Mouse (Mus musculus): ENCODE measurements at regions not wholly inside any gene's neighbourhood (a gene's known extent, or its start where the extent isn't known, plus 50 kb on each side); places are given as distances from the start of the nearest gene placed in this dataset.

DNA sequence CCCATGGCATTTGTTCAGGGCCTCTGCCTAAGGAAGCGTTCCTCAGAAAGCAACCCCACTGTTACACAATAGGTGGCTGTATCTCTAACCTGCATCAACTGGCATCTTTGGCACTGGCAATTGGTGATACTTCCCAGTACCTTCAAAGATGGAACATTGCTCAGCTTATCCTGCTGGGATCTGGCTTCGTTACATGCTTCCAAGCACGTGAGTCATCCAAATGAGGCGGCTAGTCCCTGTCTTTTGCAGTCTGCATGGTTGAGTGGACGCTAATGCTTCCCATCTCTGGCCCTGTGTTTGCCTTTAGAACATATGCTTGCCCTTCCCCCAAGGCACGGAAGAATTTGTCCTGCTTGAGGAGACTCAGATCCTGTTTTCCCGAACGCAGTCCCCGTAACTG is 380.2 kb downstream of the Atp23 start:
- H3K4me3 ChIP-seq (replicated peaks): no peak overlapping the region
- TF ChIP-seq FLI1 (IDR thresholded peaks at IDR 0.05; ENCODE audit: low read length) (no peak), GATA1 (IDR thresholded peaks at IDR 0.05; ENCODE audit: borderline replicate concordance, low read length) (no peak)
- H3K27me3 ChIP-seq (replicated peaks): no peaks in the 10 kb centered on the region
- H3K36me3 ChIP-seq (replicated peaks; ENCODE audit: low read length): no peaks in the 10 kb centered on the region
- peaks cover 17% of the 10 kb centered on the region for H3K9me3 ChIP-seq
- H3K4me1 ChIP-seq: no peaks in the 10 kb centered on the region

DNA sequence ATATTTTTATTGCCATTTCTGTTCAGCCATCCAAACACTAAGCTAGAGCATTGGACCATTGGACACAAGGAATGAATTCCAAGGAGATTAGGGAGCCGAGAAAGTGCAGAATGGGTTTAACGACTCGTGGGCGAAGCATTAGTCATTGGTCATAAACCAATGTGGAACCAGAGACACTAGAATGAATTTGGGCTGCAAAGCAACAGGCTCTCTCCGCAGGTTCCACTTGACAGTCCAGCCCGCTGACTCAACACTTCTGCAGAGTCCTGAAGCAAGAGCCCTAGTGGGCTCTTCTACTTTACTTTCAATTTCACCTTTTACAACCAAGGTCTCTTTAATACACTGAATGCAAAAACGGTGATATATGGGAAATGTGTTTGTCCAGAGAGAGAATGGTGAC is 388.0 kb downstream of the Atp23 start:
- no peak overlapping the region for H3K4me3 ChIP-seq (replicated peaks)
- H3K4me1 ChIP-seq: no peaks in the 10 kb centered on the region
- TF ChIP-seq FLI1 (IDR thresholded peaks at IDR 0.05; ENCODE audit: low read length) (no peak), GATA1 (IDR thresholded peaks at IDR 0.05; ENCODE audit: borderline replicate concordance, low read length) (no peak)
- H3K9me3 ChIP-seq: peaks cover 17% of the 10 kb centered on the region
- no peaks in the 10 kb centered on the region for H3K27me3 ChIP-seq (replicated peaks)
- H3K36me3 ChIP-seq (replicated peaks; ENCODE audit: low read length): no peaks in the 10 kb centered on the region

DNA sequence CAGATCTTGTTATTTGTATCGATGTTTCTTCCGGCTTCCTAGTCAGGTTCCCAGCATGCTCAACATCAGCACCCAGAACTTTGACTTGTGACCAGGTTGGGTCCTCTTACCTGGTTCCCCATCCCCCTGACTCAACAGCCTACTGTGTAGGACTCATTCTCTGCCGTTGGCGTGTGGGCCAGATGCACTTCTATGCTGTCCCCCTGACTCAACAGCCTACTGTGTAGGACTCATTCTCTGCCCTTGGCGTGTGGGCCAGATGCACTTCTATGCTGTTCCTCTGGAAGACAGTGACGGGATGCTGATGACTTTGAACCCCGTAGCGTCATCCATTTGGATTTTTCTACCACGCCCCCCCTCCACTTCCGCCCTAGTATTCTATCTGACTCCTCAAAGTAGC is 389.6 kb downstream of the Atp23 start:
- Histone ChIP-seq H3K4me1 (no peaks in the 10 kb centered on the region), H3K27me3 (replicated peaks) (no peaks in the 10 kb centered on the region), H3K36me3 (replicated peaks; ENCODE audit: low read length) (no peaks in the 10 kb centered on the region), H3K4me3 (replicated peaks) (no peak overlapping the region), H3K9me3 (peaks cover 27% of the 10 kb centered on the region)
- TF ChIP-seq FLI1 (IDR thresholded peaks at IDR 0.05; ENCODE audit: low read length): no peak
- no peak for TF ChIP-seq GATA1 (IDR thresholded peaks at IDR 0.05; ENCODE audit: borderline replicate concordance, low read length)

DNA sequence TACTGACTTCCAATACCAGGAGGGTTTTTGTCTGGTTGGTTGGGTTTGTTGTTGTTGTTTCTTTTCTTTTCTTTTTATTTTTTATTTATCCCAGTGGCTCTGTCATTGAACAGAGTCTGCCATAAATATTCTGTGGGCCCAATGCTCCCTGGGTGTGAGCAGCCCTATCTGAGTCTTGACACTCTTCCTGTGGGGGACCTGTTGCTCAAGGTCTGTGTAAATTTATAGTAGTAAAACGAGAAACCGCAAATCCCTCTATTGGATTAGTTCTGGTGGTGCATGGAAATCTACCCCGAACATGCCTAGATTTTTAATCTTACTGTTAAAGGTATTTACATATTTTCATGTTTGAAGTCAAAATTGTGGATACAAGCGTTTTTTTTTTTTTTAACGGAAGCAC is 395.2 kb downstream of the Atp23 start:
- H3K4me3 ChIP-seq (replicated peaks): no peak overlapping the region
- H3K27me3 ChIP-seq (replicated peaks): no peaks in the 10 kb centered on the region
- H3K9me3 ChIP-seq: peaks cover 20% of the 10 kb centered on the region; the same call in 1 of the 2 replicates
- TF ChIP-seq GATA1 (IDR thresholded peaks at IDR 0.05; ENCODE audit: borderline replicate concordance, low read length) (no peak), FLI1 (IDR thresholded peaks at IDR 0.05; ENCODE audit: low read length) (no peak)
- no peaks in the 10 kb centered on the region for H3K36me3 ChIP-seq (replicated peaks; ENCODE audit: low read length)
- no peaks in the 10 kb centered on the region for H3K4me1 ChIP-seq

DNA sequence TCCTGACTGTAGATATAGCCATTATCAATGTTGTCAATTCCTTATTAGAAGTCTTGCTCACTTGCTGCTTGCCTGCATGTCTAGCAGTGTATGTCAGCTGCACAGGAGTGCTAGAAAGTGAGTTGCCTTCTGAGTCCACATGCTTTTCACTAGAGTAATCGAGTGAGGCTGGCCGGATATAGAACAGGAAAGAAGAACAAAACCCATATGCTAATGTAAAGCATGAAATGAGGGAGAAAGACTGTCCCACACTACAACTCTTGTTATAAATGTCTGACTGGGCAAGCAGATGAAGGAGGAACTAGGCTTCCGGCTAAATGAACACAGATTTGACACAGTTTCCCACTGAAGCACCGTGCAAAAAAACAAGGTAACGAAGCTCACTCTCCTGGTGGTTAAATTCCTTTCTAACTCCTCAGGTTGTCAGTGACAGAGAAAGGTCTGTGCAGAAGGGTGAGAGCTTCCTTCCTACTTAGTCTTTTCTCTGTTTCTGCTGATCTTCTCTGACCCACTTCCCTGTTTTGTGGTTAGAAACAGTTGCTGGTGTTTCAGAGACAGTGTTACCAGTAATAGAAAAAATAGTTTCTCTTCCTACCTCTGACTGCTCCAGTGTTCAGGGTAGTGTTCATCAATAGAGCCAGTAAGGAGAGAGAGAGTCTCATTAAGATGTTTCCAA is 399.0 kb downstream of the Atp23 start:
- Histone ChIP-seq H3K27me3 (replicated peaks) (no peaks in the 10 kb centered on the region), H3K4me3 (replicated peaks) (no peak overlapping the region), H3K4me1 (no peaks in the 10 kb centered on the region), H3K9me3 (peaks cover 17% of the 10 kb centered on the region), H3K36me3 (replicated peaks; ENCODE audit: low read length) (no peaks in the 10 kb centered on the region)
- TF ChIP-seq FLI1 (IDR thresholded peaks at IDR 0.05; ENCODE audit: low read length) (no peak), GATA1 (IDR thresholded peaks at IDR 0.05; ENCODE audit: borderline replicate concordance, low read length) (no peak)

DNA sequence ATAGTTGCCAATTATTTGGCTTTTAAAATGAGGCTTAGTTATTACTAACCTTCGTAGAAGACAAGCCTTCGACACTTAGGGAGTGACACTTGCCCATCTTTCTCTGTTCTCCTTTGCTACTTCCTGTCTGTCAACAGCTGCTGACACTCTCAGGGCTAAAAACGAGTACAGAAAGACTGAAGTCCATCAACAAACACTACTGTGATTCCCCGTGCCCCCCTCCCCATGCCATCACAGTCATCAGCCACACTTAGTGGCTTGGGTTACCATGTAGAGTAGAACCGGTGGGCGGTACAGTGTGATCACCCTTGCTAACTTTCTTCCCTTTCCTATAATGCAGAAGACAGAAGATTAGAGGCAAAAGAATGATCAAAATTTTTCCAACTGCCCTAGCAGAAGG is 402.4 kb downstream of the Atp23 start:
- TF ChIP-seq GATA1 (IDR thresholded peaks at IDR 0.05; ENCODE audit: borderline replicate concordance, low read length) (no peak), FLI1 (IDR thresholded peaks at IDR 0.05; ENCODE audit: low read length) (no peak)
- peaks cover 26% of the 10 kb centered on the region for H3K9me3 ChIP-seq
- H3K4me1 ChIP-seq: no peaks in the 10 kb centered on the region
- H3K27me3 ChIP-seq (replicated peaks): no peaks in the 10 kb centered on the region
- no peaks in the 10 kb centered on the region for H3K36me3 ChIP-seq (replicated peaks; ENCODE audit: low read length)
- no peak overlapping the region for H3K4me3 ChIP-seq (replicated peaks)

DNA sequence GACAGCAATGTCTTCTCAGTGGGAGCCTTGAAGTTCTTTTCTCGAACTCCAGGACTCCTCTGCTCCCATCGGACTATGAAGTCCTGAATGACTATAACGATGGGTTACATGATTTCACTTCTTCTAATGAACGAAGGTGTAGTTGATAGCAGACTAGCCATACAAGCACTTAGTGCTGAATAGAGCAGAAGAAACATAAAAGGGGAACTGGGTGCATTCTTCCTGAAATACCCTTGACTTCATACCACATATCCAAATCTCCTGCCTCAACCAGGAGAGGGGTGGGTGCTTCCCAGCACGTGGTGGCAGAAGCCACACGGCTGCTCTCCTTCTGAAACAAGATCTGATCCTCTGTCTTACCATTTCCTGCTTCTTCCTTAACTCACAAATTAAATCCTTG is 407.4 kb downstream of the Atp23 start:
- Histone ChIP-seq H3K36me3 (replicated peaks; ENCODE audit: low read length) (no peaks in the 10 kb centered on the region), H3K9me3 (peaks cover 46% of the 10 kb centered on the region)

DNA sequence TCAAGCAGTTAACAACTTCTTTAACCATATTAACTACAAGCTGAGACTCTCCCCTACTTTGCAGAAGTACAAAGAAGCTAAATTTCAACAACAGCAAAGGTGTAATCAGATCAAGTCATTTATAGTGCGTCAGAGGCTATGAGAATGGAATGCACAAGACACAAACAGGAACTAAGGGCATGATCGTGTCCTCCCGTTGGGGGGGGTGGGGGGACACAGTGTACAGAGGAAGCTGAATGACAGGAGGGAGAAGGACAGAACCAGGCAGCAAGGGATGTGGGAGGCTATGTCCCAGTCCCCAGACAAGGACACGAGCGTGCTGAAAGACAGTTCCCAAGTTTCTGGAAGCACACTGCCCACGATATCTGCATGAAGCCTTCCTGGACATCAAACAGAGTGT is 408.9 kb downstream of the Atp23 start:
- peaks cover 43% of the 10 kb centered on the region for H3K9me3 ChIP-seq
- H3K36me3 ChIP-seq (replicated peaks; ENCODE audit: low read length): no peaks in the 10 kb centered on the region
- H3K4me3 ChIP-seq (replicated peaks): peak overlapping the region; percentile 35
- no peaks in the 10 kb centered on the region for H3K27me3 ChIP-seq (replicated peaks)
- no peaks in the 10 kb centered on the region for H3K4me1 ChIP-seq
- TF ChIP-seq GATA1 (IDR thresholded peaks at IDR 0.05; ENCODE audit: borderline replicate concordance, low read length) (no peak), FLI1 (IDR thresholded peaks at IDR 0.05; ENCODE audit: low read length) (no peak)

More for the DNA sequence above, 407.4 kb downstream of the Atp23 start:
- Histone ChIP-seq H3K27me3 (replicated peaks) (no peaks in the 10 kb centered on the region), H3K4me1 (no peaks in the 10 kb centered on the region), H3K4me3 (replicated peaks) (no peak overlapping the region)
- no peak for TF ChIP-seq FLI1 (IDR thresholded peaks at IDR 0.05; ENCODE audit: low read length)

DNA sequence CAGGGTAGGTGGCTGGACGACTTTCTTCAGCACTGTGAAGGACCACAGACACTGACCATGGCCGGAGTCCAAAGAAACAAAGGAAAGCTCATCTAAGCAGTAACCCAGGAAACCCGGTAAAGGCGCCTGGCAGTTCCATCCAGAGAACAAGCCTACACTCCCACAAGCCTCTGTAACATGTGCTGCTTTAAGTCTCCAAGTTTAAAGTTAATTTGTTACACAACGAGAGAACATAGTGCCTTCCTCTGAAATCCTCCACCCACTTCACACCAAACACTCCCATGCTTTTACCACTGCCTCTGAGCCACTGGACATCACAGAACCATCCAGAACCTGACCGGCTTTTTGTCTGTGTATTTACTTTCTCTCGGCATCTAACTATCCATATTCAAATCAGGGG is 416.0 kb downstream of the Atp23 start:
- no peak for TF ChIP-seq GATA1 (IDR thresholded peaks at IDR 0.05; ENCODE audit: borderline replicate concordance, low read length)
- TF ChIP-seq FLI1 (IDR thresholded peaks at IDR 0.05; ENCODE audit: low read length): no peak
- Histone ChIP-seq H3K4me3 (replicated peaks) (no peak overlapping the region), H3K36me3 (replicated peaks; ENCODE audit: low read length) (no peaks in the 10 kb centered on the region), H3K9me3 (peaks cover 29% of the 10 kb centered on the region), H3K27me3 (replicated peaks) (no peaks in the 10 kb centered on the region), H3K4me1 (no peaks in the 10 kb centered on the region)

DNA sequence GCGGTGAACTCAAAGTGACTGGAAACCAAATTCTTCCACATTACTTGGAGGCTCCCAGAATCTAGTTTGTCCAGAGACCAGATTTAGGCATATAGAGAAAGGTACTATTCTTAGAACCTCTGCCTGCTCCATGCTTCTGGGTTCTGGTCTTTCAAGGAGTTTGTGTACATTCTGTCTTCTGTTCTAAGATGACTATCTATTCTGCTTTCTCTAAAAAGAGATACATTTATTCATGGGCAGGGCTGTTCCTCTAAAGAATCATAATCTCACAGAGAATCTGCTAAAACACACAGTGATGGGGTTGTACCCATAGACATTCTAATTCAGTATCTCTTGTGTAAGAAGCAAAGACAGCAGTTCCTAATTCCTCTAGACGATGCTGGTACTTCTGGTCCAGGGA is 417.7 kb downstream of the Atp23 start:
- TF ChIP-seq FLI1 (IDR thresholded peaks at IDR 0.05; ENCODE audit: low read length) (no peak), GATA1 (IDR thresholded peaks at IDR 0.05; ENCODE audit: borderline replicate concordance, low read length) (no peak)
- Histone ChIP-seq H3K36me3 (replicated peaks; ENCODE audit: low read length) (no peaks in the 10 kb centered on the region), H3K27me3 (replicated peaks) (no peaks in the 10 kb centered on the region), H3K4me1 (no peaks in the 10 kb centered on the region), H3K4me3 (replicated peaks) (no peak overlapping the region), H3K9me3 (peaks cover 27% of the 10 kb centered on the region)

DNA sequence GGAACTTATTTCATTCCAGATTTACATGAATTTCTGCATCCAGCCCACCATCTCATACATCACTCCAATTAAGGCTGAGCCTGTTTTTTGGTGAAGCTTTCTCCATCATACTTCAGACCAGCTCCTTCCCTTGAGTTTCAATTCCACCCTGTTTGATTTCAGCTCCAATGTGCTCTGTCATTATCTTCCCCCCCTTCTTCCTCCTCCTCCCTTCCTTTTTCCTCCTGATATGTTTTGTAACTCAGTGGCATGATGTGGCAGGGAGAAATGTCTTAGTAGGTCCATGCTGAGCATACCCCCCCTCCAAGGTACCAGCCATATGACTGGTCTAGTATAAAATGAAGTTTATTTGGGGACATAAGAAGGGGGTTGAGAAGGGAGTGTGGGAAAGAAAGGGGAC is 420.8 kb downstream of the Atp23 start:
- Histone ChIP-seq H3K4me3 (replicated peaks) (no peak overlapping the region), H3K4me1 (no peaks in the 10 kb centered on the region), H3K27me3 (replicated peaks) (no peaks in the 10 kb centered on the region), H3K9me3 (peaks cover 27% of the 10 kb centered on the region), H3K36me3 (replicated peaks; ENCODE audit: low read length) (no peaks in the 10 kb centered on the region)
- TF ChIP-seq GATA1 (IDR thresholded peaks at IDR 0.05; ENCODE audit: borderline replicate concordance, low read length): no peak
- TF ChIP-seq FLI1 (IDR thresholded peaks at IDR 0.05; ENCODE audit: low read length): no peak

Measured in megakaryocyte, embryonic 14.5 days (primary cell).